Mouse (Mus musculus) intestine, embryonic 14.5 days (tissue): ENCODE results near the gene Phf14. TPM values are rescaled to one million over a fixed set of nuclear protein-coding genes. Genes with fewer than 3 reads are reported as not detected.

Source experiments
- ATAC-seq: fragments of 200-750 bp; cut with Nextera tagmentation; replicated peaks from 2 replicates; pipeline ENCODE4 v1.8.0; 2017; ENCODE audit warnings: low read depth, moderate number of reproducible peaks, moderate TSS enrichment, moderate library complexity; ENCODE audit not compliant: low FRiP score, low TSS enrichment
- DNase-seq: peaks from one replicate; pipeline ENCODE4 v3.0.0-alpha.2; 2018; ENCODE audit warnings: low spot score
- H3K27ac ChIP-seq: fragments of 300-500 bp; sonication (generic); 2 replicates; pipeline ENCODE4 v1.5.1; 2014; ENCODE audit warnings: low read depth, mild to moderate bottlenecking, control low read depth
- H3K27me3 ChIP-seq: fragments of 300-500 bp; sonication (generic); replicated peaks from 2 replicates; pipeline ENCODE4 v1.6.1; 2014; ENCODE audit warnings: low read length, control low read depth; ENCODE audit not compliant: control insufficient read depth, insufficient read depth
- H3K36me3 ChIP-seq: fragments of 300-500 bp; sonication (generic); 2 replicates; pipeline ENCODE4 v1.6.1; 2014; ENCODE audit warnings: low read length, control low read depth; ENCODE audit not compliant: control insufficient read depth, insufficient read depth
- H3K4me1 ChIP-seq: fragments of 300-500 bp; sonication (generic); replicated peaks from 2 replicates; pipeline ENCODE4 v1.6.1; 2014; ENCODE audit warnings: low read length, control low read depth, mixed read lengths; ENCODE audit not compliant: control insufficient read depth, insufficient read depth
- H3K4me2 ChIP-seq: fragments of 300-500 bp; sonication (generic); 2 replicates; pipeline ENCODE4 v1.6.1; 2014; ENCODE audit warnings: low read length
- H3K4me3 ChIP-seq: fragments of 300-500 bp; sonication (generic); 2 replicates; pipeline ENCODE4 v1.5.1; 2014; ENCODE audit warnings: low read depth, low read length, control low read depth, mixed read lengths
- H3K9ac ChIP-seq: fragments of 300-500 bp; sonication (generic); 2 replicates; pipeline ENCODE4 v1.6.1; 2014; ENCODE audit warnings: mild to moderate bottlenecking, low read length
- H3K9me3 ChIP-seq: fragments of 300-500 bp; sonication (generic); 2 replicates; pipeline ENCODE4 v1.6.1; 2016; ENCODE audit warnings: low read length, control low read depth; ENCODE audit not compliant: control insufficient read depth
- WGBS: fragments of 180-500 bp; shearing (Covaris S2); extraction: QIAGEN DNeasy Blood & Tissue Kit; methylation state at CpG from one replicate; pipeline ENCODE4 v1.1.7; 2014; 5-methylcytosine and 5-hydroxymethylcytosine counted together
- polyA plus RNA-seq: library from polyadenylated mRNA; unstranded; fragments of >200 nt; fragmentation: Nextera tagmentation; extraction: Ambion mirVana; gene quantifications from 2 replicates; pipeline ENCODE4 v1.2.1, GENCODE M21; 2014

The Phf14 gene
- polyA plus RNA-seq, 1 experiment from 2014 or later = 73.5 TPM

DNA sequence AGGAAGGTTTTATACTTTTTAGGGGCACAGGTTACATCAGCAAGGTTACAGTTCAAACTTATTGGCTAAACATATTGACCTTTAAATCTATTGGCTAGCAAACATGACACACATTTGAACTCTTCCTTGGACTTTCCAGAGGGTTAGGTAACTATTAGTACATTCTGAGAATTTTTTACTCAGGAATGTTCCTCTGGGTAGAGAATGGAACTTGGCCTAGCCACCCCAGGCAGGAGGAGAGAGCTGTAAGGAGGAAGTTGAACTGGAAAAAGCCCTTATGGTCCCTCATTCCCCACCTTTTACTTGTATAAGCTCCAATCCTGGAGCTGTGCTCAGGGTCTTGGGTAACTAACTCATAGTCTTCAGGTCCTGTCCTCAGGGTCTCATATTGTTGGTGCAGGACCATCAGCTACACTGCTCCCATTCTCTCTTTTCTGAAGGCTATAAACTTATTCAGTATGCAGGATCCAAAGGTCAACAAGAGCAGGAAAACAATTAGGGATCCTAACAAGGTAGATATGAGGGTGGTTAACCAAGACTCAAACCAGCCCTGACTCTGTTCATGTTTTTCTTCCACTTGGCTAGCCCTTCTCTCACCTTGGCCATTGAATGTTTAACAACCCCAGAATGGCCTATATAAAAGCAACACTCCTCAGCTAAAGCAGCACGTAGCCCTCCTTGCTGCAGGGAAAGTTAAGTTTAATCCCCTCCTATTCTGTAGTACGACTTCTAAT lies 119.4 kb downstream of the Phf14 start:
- no peak overlapping the region for H3K9ac ChIP-seq
- DNase-seq = no peak
- no peak overlapping the region for H3K27ac ChIP-seq
- H3K4me3 ChIP-seq = no peak overlapping the region
- H3K4me1 ChIP-seq = no peaks in the 10 kb centered on the region
- no peak overlapping the region for H3K4me2 ChIP-seq
- no peaks in the 10 kb centered on the region for H3K9me3 ChIP-seq
- peaks cover 9% of the 10 kb centered on the region; the same call in 1 of the 2 replicates for H3K36me3 ChIP-seq
- WGBS = 90% methylated on average over 2 of the region's 2 CpGs
- ATAC-seq = no peak
- no peaks in the 10 kb centered on the region for H3K27me3 ChIP-seq

DNA sequence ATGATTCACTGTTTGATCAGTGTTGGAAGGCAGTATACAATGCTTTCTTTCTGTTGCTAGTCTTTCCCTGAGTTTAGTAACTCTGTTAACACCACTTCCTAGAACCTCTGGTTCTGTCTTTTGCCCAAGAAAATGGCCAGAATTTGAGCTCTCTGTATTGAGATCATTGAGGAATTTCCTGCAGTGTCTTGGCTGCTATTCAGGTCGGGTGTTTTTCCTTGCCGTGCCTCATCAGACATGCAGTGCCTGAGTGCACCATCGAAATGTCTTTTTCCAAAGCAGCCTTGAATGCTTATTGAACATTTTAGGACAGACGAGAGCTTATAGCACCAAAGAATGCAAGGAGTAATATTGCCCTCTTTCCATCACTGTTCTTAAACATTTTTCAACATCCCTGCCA lies 127.0 kb downstream of the Phf14 start:
- H3K4me2 ChIP-seq = no peak overlapping the region
- H3K27ac ChIP-seq = no peak overlapping the region
- DNase-seq (no peak), ATAC-seq (no peak)
- H3K9me3 ChIP-seq = no peaks in the 10 kb centered on the region
- WGBS = 80% methylated on average over 4 of the region's 4 CpGs
- H3K27me3 ChIP-seq = no peaks in the 10 kb centered on the region
- peaks cover 5% of the 10 kb centered on the region; the same call in 1 of the 2 replicates for H3K36me3 ChIP-seq
- H3K9ac ChIP-seq = no peak overlapping the region
- no peak overlapping the region for H3K4me3 ChIP-seq
- H3K4me1 ChIP-seq = no peaks in the 10 kb centered on the region

DNA sequence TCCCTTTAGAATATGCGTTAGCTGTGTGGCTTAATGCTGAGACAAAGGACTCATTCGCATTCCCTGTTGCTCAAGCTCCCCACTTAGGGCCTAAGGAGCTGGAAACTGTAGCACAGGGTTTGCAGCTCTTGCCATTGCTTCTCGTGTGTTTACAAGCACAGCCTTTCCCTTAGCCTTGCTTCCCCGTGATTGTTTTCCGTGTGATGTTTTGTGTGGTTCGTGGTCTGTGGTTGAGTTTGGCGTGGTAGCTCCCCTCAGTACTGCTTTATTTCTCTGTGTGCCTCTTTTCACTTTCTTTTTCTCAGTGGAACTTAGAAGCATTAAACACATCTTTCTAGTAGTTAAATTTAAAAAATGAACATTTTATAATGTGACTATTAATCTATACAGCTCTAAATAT lies 130.7 kb downstream of the Phf14 start:
- Histone ChIP-seq H3K36me3 (0 out of 2 replicates have a peak, but pooled peaks cover 4% of the 10 kb centered on the region), H3K4me2 (no peak overlapping the region), H3K9ac (no peak overlapping the region), H3K4me3 (no peak overlapping the region), H3K9me3 (no peaks in the 10 kb centered on the region), H3K4me1 (no peaks in the 10 kb centered on the region), H3K27me3 (no peaks in the 10 kb centered on the region), H3K27ac (no peak overlapping the region)
- no peak for DNase-seq
- WGBS = 84% methylated on average over 7 of the region's 7 CpGs
- ATAC-seq = no peak

DNA sequence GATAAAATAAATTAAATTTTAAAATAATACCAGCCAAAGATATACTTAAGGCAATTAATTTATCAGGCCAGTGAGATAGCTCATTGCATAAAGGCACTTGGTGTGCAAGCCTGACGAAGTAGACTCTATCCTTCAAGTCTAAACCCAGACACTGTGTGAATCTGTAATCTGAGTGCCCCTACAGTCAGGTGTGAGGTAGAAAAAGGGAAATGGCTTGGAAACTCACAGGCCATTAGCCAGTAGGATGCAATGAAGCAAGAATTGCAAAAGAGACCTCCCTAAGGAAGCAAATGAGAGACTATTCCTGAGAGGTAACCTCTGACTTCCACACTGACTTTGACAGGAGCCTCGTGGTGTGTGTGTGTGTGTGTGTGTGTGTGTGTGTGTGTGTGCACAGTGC lies 145.3 kb downstream of the Phf14 start:
- no peak for ATAC-seq
- Histone ChIP-seq H3K4me2 (no peak overlapping the region), H3K27me3 (no peaks in the 10 kb centered on the region), H3K9ac (no peak overlapping the region), H3K4me3 (no peak overlapping the region), H3K36me3 (peaks cover 19% of the 10 kb centered on the region), H3K9me3 (no peaks in the 10 kb centered on the region), H3K27ac (no peak overlapping the region), H3K4me1 (no peaks in the 10 kb centered on the region)
- no peak for DNase-seq
- WGBS = 85% methylated on average over 2 of the region's 2 CpGs

DNA sequence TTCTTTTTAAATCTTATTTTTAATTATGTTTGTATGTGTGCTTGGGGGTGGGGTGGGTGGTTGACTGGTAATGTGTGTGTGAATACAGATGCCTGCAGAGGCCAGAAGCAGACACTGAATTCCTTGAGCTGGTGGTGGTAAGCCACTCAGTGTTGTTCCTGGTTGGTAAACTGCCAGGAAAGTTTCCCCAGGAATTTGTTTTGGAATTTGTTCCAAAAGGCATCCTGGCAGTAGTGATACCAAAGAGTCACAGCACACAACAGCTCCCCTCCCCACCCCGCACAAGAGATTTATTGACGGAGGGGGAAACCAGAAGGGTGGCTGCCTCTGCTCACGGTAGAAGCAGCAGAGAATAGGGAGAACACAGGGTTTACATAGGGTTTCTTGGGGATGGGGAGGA lies 146.5 kb downstream of the Phf14 start:
- H3K9ac ChIP-seq = no peak overlapping the region
- H3K9me3 ChIP-seq = no peaks in the 10 kb centered on the region

DNA sequence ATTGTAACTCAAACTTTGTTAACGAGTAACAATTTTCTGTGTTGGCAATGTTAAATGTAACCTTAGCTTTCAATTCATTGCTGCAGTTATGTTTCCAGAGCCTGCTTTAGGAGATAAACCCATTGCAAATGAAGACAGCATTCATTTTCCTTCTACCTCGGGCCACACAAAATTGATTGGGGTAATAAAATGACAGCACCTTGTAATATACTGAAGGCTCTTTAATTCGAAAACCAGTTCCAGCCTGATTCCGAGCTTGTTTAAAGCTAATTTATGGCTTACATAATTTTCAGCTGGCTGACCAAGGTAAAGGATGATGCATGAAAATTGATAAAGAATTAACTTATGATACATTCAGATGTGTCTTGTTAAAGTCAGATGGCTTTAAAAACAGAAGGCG lies 151.1 kb downstream of the Phf14 start:
- H3K9me3 ChIP-seq = no peaks in the 10 kb centered on the region
- H3K9ac ChIP-seq = no peak overlapping the region
- no peaks in the 10 kb centered on the region for H3K27me3 ChIP-seq
- no peak for ATAC-seq
- H3K36me3 ChIP-seq = 0 out of 2 replicates have a peak, but pooled peaks cover 14% of the 10 kb centered on the region
- no peak overlapping the region for H3K4me2 ChIP-seq
- H3K4me1 ChIP-seq = no peaks in the 10 kb centered on the region
- no peak overlapping the region for H3K4me3 ChIP-seq
- WGBS = 72% methylated on average over 5 of the region's 5 CpGs
- no peak for DNase-seq
- H3K27ac ChIP-seq = no peak overlapping the region

More for the DNA sequence above, 146.5 kb downstream of the Phf14 start:
- WGBS = 57% methylated on average over 3 of the region's 3 CpGs
- Histone ChIP-seq H3K4me1 (no peaks in the 10 kb centered on the region), H3K27me3 (no peaks in the 10 kb centered on the region), H3K36me3 (peaks cover 10% of the 10 kb centered on the region), H3K4me2 (no peak overlapping the region), H3K27ac (no peak overlapping the region), H3K4me3 (no peak overlapping the region)
- ATAC-seq (no peak), DNase-seq (no peak)

DNA sequence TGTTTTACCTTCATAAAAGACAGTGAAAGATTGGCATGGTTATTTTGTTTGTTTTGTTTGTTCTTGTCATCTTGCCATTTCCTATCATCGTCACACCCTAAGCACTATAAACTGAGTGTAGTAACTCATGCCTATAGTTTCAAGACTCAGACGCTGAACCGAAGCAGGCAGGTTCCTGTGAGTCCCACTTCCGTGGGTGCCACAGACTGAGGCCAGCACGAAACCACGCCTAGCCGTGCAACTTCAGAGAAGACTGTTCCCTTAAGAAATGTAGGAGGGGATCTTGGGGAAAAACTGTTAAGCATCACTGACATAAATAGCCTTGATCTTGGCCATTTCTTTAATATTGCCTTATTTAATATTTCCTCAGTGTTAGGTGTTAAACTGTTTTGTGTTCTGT lies 152.4 kb downstream of the Phf14 start:
- no peak for ATAC-seq
- Histone ChIP-seq H3K4me3 (no peak overlapping the region), H3K9ac (no peak overlapping the region)

DNA sequence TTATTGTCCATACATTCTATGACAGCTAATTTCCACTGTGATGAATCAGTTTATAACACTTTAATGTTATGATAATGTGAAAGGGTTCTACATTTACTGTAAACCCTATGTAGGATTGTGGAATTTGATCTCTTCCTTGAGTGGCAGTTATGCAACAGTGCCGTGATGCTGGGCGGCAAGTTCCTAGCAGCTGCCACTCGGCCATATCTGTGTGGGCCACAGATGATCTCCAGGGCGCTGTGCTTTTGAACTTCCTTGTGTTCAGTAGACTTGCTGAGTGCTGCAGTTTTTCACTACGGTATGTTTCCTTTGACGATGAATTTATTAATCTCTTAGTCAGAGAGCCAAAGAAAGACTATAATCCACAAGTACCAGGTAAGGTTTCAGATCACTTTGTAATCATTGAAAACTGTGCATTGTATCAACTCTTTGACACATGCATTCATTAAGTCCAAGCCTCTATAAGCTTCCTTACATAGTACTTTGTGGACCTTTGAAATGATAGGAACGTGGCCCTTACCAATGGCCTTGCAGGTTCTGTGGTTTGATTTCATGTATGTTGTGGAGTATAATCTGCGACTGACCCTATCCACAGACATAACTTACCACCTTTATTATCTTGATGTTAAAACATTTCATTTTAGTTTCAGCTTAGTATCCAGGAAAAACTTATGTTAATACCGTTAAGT lies 153.0 kb downstream of the Phf14 start:
- 92% methylated on average over 9 of the region's 9 CpGs for WGBS
- no peak for DNase-seq
- no peak for ATAC-seq

More for the DNA sequence above, 152.4 kb downstream of the Phf14 start:
- no peak overlapping the region for H3K4me2 ChIP-seq
- H3K4me1 ChIP-seq = no peaks in the 10 kb centered on the region
- WGBS = 87% methylated on average over 7 of the region's 7 CpGs
- no peak overlapping the region for H3K27ac ChIP-seq
- no peaks in the 10 kb centered on the region for H3K9me3 ChIP-seq
- H3K27me3 ChIP-seq = no peaks in the 10 kb centered on the region
- 0 out of 2 replicates have a peak, but pooled peaks cover 14% of the 10 kb centered on the region for H3K36me3 ChIP-seq
- no peak for DNase-seq

More for the DNA sequence above, 153.0 kb downstream of the Phf14 start:
- no peak overlapping the region for H3K4me2 ChIP-seq
- no peak overlapping the region for H3K9ac ChIP-seq
- H3K27ac ChIP-seq = no peak overlapping the region
- H3K4me3 ChIP-seq = no peak overlapping the region
- no peaks in the 10 kb centered on the region for H3K27me3 ChIP-seq
- H3K36me3 ChIP-seq = 0 out of 2 replicates have a peak, but pooled peaks cover 14% of the 10 kb centered on the region
- H3K4me1 ChIP-seq = no peaks in the 10 kb centered on the region
- H3K9me3 ChIP-seq = no peaks in the 10 kb centered on the region
